Mouse (Mus musculus) gonadal fat pad, adult 2 months (tissue): ENCODE measurements around the gene Alkbh6. TPM values are rescaled to one million over a fixed set of nuclear protein-coding genes. Genes with fewer than 3 reads are reported as not detected.

Experiments
- DNase-seq: peaks from one replicate; pipeline ENCODE4 v3.0.0-alpha.2; 2012; ENCODE audit warnings: low read depth
- polyA plus RNA-seq: library from polyadenylated mRNA; depleted of rRNA; stranded (reverse); fragments of >200 nt; gene quantifications from 2 replicates; pipeline ENCODE4 v1.2.3, GENCODE M21; 2012

The Alkbh6 gene
- polyA plus RNA-seq, 1 experiment = 105 TPM

- DNase-seq = no peak
Observed at GRCm38 (mm10) chr7:30295103-30295502, 13.4 kb upstream of the Alkbh6 start.

GRCm38 (mm10) chr7:30296816-30297215 is 11.7 kb upstream of the Alkbh6 start:
- DNase-seq = no peak

GRCm38 (mm10) chr7:30297266-30297665 is 11.3 kb upstream of the Alkbh6 start:
- no peak for DNase-seq

GRCm38 (mm10) chr7:30300914-30301313 is 7.6 kb upstream of the Alkbh6 start:
- no peak for DNase-seq

GRCm38 (mm10) chr7:30306083-30306779 is 2.3 kb upstream of the Alkbh6 start:
- no peak for DNase-seq

- no peak for DNase-seq
Observed at GRCm38 (mm10) chr7:30309395-30310129, 1.0 kb downstream of the Alkbh6 start.

- DNase-seq = no peak
Observed at GRCm38 (mm10) chr7:30310136-30310535, 1.6 kb downstream of the Alkbh6 start.

GRCm38 (mm10) chr7:30313666-30314320 is 5.3 kb downstream of the Alkbh6 start:
- no peak for DNase-seq

- no peak for DNase-seq
Observed at GRCm38 (mm10) chr7:30314721-30315155, 6.2 kb downstream of the Alkbh6 start, which contains the start of gene Syne4. Syne4 (plus strand) TSS chr7:30314807.

GRCm38 (mm10) chr7:30315559-30316529 is 7.3 kb downstream of the Alkbh6 start:
- no peak for DNase-seq

- no peak for DNase-seq
Observed at GRCm38 (mm10) chr7:30318142-30318541, 9.6 kb downstream of the Alkbh6 start.

- no peak for DNase-seq
Observed at GRCm38 (mm10) chr7:30320946-30321345, 12.4 kb downstream of the Alkbh6 start.

GRCm38 (mm10) chr7:30321539-30322284 is 13.2 kb downstream of the Alkbh6 start, which contains the start of gene E130208F15Rik:
E130208F15Rik (plus strand) TSS chr7:30321740.
- DNase-seq = no peak

GRCm38 (mm10) chr7:30322285-30322667 is 13.8 kb downstream of the Alkbh6 start:
- DNase-seq = no peak

- no peak for DNase-seq
Observed at GRCm38 (mm10) chr7:30322865-30323264, 14.3 kb downstream of the Alkbh6 start.

- DNase-seq = no peak
Observed at GRCm38 (mm10) chr7:30323795-30324194, 15.3 kb downstream of the Alkbh6 start, which contains the start of gene Sdhaf1. Sdhaf1 (minus strand) TSS chr7:30323895.

GRCm38 (mm10) chr7:30324300-30324944 is 15.9 kb downstream of the Alkbh6 start:
- no peak for DNase-seq

GRCm38 (mm10) chr7:30325364-30325763 is 16.8 kb downstream of the Alkbh6 start:
- no peak for DNase-seq

GRCm38 (mm10) chr7:30326427-30326826 is 17.9 kb downstream of the Alkbh6 start:
- no peak for DNase-seq

- DNase-seq = no peak
Observed at GRCm38 (mm10) chr7:30327140-30327539, 18.6 kb downstream of the Alkbh6 start.
